Mouse (Mus musculus): ENCODE measurements around the gene Adam12.

Adam12 gene

GRCm38 (mm10) chr7:133872701-133873100 lies 359.2 kb downstream of the Adam12 start:
- DNase-seq (ENCODE audit: extremely low spot score): no peak

GRCm38 (mm10) chr7:133870265-133870664 lies 361.7 kb downstream of the Adam12 start:
- no peak for DNase-seq (ENCODE audit: extremely low spot score)

GRCm38 (mm10) chr7:133863684-133864083 lies 368.3 kb downstream of the Adam12 start:
- DNase-seq (ENCODE audit: extremely low spot score): no peak

- no peak for DNase-seq (ENCODE audit: extremely low spot score)
These were observed 368.8 kb downstream of the Adam12 start for GRCm38 (mm10) chr7:133863151-133863550.

DNA sequence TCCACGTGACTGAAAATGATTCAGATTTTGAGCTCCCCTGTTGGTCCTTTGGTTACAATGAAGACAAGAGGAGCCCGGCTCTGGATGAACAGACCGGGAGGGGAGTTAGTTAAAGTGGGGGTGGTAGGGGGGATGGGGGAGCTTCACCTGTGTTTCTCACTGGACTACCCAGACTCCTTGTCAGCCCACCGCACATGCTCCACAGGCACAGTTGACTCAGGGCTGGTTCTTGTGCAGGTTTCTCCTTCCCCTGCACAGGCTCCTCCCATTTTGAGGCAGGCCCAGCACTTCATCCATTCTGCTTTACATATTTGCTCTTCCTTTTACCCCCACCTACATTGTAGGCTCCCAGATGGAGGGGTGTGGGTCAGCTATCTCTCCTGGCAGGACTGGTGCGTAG lies 369.2 kb downstream of the Adam12 start:
- DNase-seq (ENCODE audit: extremely low spot score): no peak

GRCm38 (mm10) chr7:133862233-133862632 lies 369.7 kb downstream of the Adam12 start:
- DNase-seq (ENCODE audit: extremely low spot score): no peak

DNA sequence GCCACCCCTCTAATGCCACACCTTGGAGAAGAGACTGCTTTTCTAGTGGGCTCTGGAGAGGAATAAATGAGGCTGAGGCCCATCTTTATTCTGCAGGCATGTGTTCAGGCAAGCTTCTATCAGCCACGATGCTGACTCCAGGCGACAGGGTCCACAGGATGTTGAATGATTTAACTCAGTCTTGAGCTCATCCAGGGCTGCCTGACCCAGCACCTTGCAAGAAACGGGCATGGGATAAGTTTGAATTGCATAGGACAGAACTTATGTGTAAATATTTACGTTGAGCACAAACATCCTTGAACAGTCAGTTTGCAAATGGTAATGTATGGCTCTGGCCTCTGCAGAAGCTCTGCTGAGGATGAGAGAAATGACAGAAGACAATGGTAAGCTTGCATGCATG lies 372.4 kb downstream of the Adam12 start:
- DNase-seq (ENCODE audit: extremely low spot score): no peak

GRCm38 (mm10) chr7:133858506-133858905 lies 373.4 kb downstream of the Adam12 start:
- DNase-seq (ENCODE audit: extremely low spot score): no peak

DNA sequence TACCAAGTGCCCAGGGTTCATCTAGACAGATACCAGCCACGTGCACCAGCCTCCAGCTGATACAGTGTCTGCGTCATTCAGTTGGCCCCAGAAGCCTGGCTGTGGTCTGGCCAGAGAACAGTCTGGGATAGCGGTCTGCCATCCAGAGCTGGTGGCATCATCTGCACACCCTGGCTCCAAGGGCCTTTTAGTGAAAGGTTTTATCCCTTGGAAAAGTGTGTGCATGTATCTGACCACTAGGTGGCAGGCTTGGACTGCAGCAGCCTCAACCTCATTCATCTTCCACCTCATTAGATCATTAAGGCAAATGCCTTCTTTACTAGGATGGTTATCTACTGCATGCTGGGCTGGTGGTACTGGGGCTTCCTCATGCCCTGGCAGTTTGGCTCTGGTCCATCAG lies 375.7 kb downstream of the Adam12 start:
- DNase-seq (ENCODE audit: extremely low spot score): peak; percentile 76

- DNase-seq (ENCODE audit: extremely low spot score): no peak
These were observed 381.2 kb downstream of the Adam12 start for GRCm38 (mm10) chr7:133850735-133851134.

DNA sequence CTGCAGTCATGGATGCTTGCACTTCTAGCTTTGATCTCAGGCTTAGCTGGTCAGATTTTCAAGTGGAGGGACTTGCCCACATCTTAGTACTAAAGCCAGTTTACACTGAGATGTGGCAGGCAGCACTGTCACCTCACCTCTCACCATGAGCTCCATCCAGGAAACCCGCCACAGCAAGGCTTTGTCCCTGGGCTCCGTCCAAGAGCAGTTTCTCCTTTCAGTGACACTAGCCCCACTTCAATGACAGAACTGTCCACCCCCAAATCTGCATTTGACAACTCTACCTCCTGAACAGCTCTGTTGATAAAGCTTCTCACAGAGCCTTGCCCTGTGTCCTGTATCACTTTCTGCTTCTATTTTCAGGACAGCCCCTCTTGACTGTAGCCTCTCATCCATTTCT lies 383.8 kb downstream of the Adam12 start:
- DNase-seq (ENCODE audit: extremely low spot score): no peak

DNA sequence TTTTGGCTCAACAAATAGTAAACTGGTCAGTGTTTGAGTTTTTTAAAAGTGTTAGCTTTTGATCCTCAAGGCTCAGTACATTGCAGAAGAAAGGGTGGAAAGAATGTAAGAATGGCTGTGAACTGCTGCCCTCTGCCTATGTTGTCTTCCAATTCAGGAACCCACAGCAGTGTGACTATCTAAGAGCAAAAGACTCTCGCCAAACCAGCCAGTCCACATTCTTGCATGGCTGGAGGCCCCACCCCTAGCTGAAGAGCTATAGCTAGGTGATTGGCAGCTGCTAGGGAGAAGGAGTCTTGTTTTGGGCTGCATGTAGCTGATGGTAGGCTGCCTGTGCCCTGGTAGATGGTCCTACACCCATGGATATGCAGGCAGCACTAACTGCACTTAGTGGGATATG lies 384.8 kb downstream of the Adam12 start:
- no peak for DNase-seq (ENCODE audit: extremely low spot score)

- DNase-seq (ENCODE audit: extremely low spot score): no peak
These were observed 389.9 kb downstream of the Adam12 start for GRCm38 (mm10) chr7:133842079-133842478.

GRCm38 (mm10) chr7:133839546-133839945 lies 392.4 kb downstream of the Adam12 start:
- no peak for DNase-seq (ENCODE audit: extremely low spot score)
